Mouse (Mus musculus) intestine, postnatal 0 days (tissue): ENCODE results near the gene Tarsl2. TPM values are rescaled to one million over a fixed set of nuclear protein-coding genes. Genes with fewer than 3 reads are reported as not detected.

Source experiments
- ATAC-seq: fragments of 200-750 bp; cut with Nextera tagmentation; 2 replicates; pipeline ENCODE4 v1.8.0; 2017; ENCODE audit warnings: mild to moderate bottlenecking, moderate TSS enrichment, moderate library complexity
- H3K27ac ChIP-seq: fragments of 300-500 bp; sonication (generic); 2 replicates; pipeline ENCODE4 v1.5.1; 2014; ENCODE audit warnings: mild to moderate bottlenecking, low read depth, low read length, moderate library complexity
- H3K27me3 ChIP-seq: fragments of 300-500 bp; sonication (generic); replicated peaks from 2 replicates; pipeline ENCODE4 v1.6.1; 2014; ENCODE audit warnings: low read length, mixed read lengths; ENCODE audit not compliant: control insufficient read depth, insufficient read depth
- H3K36me3 ChIP-seq: fragments of 300-500 bp; sonication (generic); 2 replicates; pipeline ENCODE4 v1.6.1; 2014; ENCODE audit warnings: mild to moderate bottlenecking, moderate library complexity; ENCODE audit not compliant: control insufficient read depth, insufficient read depth
- H3K4me1 ChIP-seq: fragments of 300-500 bp; sonication (generic); replicated peaks from 2 replicates; pipeline ENCODE4 v1.6.1; 2014; ENCODE audit warnings: antibody characterized with exemption, low read length, mixed read lengths; ENCODE audit not compliant: control insufficient read depth, insufficient read depth
- H3K4me2 ChIP-seq: fragments of 300-500 bp; sonication (generic); replicated peaks from 2 replicates; pipeline ENCODE4 v1.6.1; 2014; ENCODE audit warnings: low read depth, mild to moderate bottlenecking, moderate library complexity
- H3K4me3 ChIP-seq: fragments of 300-500 bp; sonication (generic); 2 replicates; pipeline ENCODE4 v1.5.1; 2014; ENCODE audit warnings: low read depth, low read length
- H3K9ac ChIP-seq: fragments of 300-500 bp; sonication (generic); 2 replicates; pipeline ENCODE4 v1.6.1; 2014; ENCODE audit warnings: mild to moderate bottlenecking, low read depth, low read length
- H3K9me3 ChIP-seq: fragments of 300-500 bp; sonication (generic); 2 replicates; pipeline ENCODE4 v1.6.1; 2016; ENCODE audit warnings: mixed run types; ENCODE audit not compliant: control insufficient read depth
- CTCF ChIP-seq: sonication (generic); IDR thresholded peaks from 2 replicates; pipeline ENCODE4 v1.5.1; 2016; ENCODE audit warnings: low read depth, mild to moderate bottlenecking, control low read depth, antibody characterized with exemption, moderate library complexity
- WGBS: fragments of 180-500 bp; shearing (Covaris S2); extraction: QIAGEN DNeasy Blood & Tissue Kit; methylation state at CpG from one replicate; pipeline ENCODE4 v1.1.7; 2014; 5-methylcytosine and 5-hydroxymethylcytosine counted together
- polyA plus RNA-seq: library from polyadenylated mRNA; unstranded; fragments of >200 nt; fragmentation: Nextera tagmentation; extraction: Ambion mirVana; gene quantifications from 2 replicates; pipeline ENCODE4 v1.2.1, GENCODE M21; 2015

Gene Tarsl2
- polyA plus RNA-seq, 1 experiment from 2014 or later, result 3.8 TPM

DNA sequence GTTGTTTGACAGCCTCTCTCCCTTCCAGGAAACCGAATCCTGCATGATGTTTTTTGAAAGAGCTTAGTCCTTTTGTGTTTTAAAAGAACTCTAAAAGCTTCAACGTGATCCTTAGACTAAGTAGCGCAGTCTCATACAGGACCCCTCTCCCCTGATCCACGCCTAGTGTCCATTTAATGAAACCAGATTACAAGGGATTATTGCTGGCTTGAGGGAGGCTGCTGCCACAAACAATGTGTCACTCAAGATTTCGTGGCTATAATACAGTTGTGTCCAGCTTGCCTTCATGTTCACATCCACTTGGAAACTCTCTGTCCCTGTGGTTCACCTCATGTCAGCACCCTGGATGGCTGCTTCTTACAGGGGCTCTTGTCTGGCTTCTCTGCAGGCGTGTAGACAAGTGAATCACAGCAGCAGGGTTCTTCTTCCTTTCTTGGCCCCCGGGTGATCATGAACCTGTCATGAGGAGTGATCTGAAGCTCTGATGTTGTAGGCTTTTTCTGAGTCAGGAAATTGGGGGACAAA lies 8.3 kb upstream of the Tarsl2 start:
- Histone ChIP-seq H3K4me2 (no peak overlapping the region), H3K27ac (no peak overlapping the region), H3K4me1 (no peaks in the 10 kb centered on the region), H3K9ac (no peak overlapping the region), H3K9me3 (no peaks in the 10 kb centered on the region), H3K4me3 (no peak overlapping the region), H3K27me3 (no peaks in the 10 kb centered on the region), H3K36me3 (no peaks in the 10 kb centered on the region)
- 68% methylated on average over 7 of the region's 7 CpGs for WGBS
- no peak for TF ChIP-seq CTCF
- no peak for ATAC-seq

DNA sequence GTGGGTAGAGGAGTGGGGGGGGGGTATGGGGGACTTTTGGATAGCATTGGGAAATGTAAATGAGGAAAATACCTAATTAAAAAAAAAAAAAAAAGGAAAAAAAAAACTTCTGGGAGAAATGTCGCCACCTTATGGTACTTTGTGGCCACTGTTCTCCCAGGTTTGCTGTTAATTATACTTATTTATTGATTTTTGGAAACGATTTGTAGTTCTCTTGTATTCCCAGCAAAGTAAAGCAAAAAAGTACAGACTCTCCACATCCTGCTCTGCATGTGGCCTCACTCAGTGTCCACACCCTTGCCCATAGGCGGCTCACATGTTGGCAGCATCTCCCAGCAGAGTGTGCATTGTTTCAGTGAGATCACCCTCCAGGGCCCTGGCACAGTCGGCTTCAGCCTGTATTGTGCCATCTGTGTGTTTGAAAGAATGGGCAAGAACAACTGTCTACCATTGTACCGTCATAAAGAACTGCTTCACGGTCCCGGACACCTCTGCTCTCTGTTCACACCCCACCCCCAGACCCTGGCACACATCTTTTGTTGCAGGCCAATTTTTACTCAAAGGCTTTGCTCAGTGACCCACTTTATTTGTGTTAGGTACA lies 6.4 kb upstream of the Tarsl2 start:
- H3K4me1 ChIP-seq, result no peaks in the 10 kb centered on the region
- H3K9ac ChIP-seq, result no peak overlapping the region
- H3K9me3 ChIP-seq, result no peaks in the 10 kb centered on the region
- WGBS, result 70% methylated on average over 7 of the region's 7 CpGs
- no peak for ATAC-seq
- H3K27ac ChIP-seq, result no peak overlapping the region
- no peak overlapping the region for H3K4me2 ChIP-seq
- H3K4me3 ChIP-seq, result no peak overlapping the region
- peak; percentile 25 for TF ChIP-seq CTCF
- 0 out of 2 replicates have a peak, but pooled peaks cover 5% of the 10 kb centered on the region for H3K27me3 ChIP-seq
- no peaks in the 10 kb centered on the region for H3K36me3 ChIP-seq

DNA sequence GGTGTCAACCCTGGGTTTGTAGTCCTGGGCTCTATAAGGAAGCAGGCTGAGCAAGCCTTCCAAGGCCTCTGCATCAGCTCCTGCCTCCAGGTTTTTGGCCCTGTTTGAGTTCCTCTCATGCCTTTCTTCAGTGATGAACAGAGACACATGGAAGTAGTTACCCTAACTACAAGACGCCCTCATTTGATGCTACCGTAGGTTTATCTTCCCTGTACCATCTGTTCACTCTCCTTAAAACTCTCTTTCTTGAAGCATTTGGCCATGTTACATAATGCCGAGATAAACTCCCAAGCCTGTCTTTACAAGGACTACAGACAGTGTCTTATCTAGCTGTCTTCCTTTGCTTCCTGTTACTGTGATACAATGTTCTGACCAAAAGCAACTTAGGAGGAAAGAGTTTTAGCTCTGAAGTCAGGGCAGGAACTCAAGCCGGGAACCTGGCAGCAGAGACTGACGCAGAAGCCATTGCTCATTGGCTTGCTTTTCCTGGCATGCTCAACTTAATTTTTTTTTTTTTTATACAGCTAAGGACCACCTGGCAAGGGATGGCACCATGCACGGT lies 4.8 kb upstream of the Tarsl2 start:
- TF ChIP-seq CTCF, result no peak
- Histone ChIP-seq H3K9ac (no peak overlapping the region), H3K36me3 (no peaks in the 10 kb centered on the region), H3K27me3 (0 out of 2 replicates have a peak, but pooled peaks cover 5% of the 10 kb centered on the region), H3K9me3 (no peaks in the 10 kb centered on the region), H3K4me3 (no peak overlapping the region), H3K4me1 (no peaks in the 10 kb centered on the region), H3K27ac (no peak overlapping the region), H3K4me2 (no peak overlapping the region)
- no peak for ATAC-seq
- 69% methylated on average over 6 of the region's 6 CpGs for WGBS

DNA sequence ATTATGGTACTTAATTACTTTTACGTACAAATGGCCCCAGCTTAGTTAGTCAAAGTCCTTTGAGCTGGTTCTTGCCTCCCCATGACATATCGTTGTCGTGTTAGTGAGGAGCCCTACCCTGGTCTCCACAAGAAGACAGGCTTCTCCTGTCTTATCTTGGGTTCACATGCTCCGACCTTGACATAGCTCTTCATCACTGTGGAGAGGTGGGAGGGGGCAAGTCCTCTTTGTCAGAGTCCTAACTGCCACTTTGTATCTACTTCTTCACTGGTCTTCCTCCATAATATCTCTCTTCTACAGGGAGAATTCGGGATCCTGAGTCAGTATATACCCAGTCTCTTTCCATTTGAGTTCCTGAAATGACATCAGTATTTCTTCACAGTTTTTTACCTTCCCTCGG lies 4.0 kb upstream of the Tarsl2 start:
- WGBS, result 68% methylated on average over 6 of the region's 6 CpGs
- no peak for TF ChIP-seq CTCF
- Histone ChIP-seq H3K4me1 (no peaks in the 10 kb centered on the region), H3K27ac (no peak overlapping the region), H3K27me3 (0 out of 2 replicates have a peak, but pooled peaks cover 5% of the 10 kb centered on the region), H3K9ac (no peak overlapping the region), H3K36me3 (no peaks in the 10 kb centered on the region), H3K4me3 (no peak overlapping the region), H3K4me2 (no peak overlapping the region), H3K9me3 (no peaks in the 10 kb centered on the region)
- ATAC-seq, result no peak

DNA sequence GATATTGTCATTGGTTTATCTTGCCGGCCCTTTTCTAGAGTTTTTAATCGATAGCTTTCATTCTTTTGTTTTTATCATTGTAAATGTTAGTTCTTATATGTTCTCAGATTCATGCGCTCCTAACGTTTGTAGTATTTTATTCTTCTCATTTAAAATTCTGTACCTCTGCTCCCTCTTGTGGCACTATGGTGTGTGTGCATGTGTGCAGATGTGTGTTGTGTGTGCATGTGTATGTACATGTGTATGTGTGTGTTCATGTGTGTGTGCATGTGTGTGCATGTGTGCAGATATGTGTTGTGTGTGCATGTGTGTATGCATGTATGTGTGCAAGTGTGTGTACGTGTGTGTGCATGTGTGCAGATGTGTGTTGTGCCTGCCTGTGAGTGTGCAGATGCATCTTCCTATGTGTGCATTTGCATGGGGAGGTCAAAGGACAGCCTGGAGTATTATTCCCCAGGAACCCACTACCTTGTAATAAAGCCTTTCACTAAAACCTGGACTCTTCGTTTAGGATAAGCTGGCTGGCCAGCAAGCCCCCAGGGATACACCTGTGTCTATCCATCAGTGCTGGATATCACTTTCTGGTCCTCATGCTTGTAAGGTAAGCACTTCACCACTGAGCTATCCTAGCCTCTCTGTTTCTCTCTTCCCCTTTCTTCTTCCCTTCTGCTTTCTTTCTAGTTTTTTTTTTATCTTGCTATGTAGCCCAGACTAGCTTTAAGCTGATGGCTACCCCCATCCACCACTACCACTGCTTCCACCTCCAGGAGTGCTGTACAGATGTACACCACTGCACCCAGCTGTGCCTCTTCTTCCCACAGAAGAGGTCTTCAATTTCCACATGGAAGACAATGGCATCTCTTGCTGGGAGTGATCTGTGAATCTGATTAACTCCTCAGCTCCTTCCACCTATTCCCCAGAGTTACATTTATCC lies 2.1 kb upstream of the Tarsl2 start:
- WGBS, result 69% methylated on average over 6 of the region's 6 CpGs
- ATAC-seq, result no peak

More for the DNA sequence above, 2.1 kb upstream of the Tarsl2 start:
- Histone ChIP-seq H3K27ac (no peak overlapping the region), H3K9me3 (no peaks in the 10 kb centered on the region), H3K27me3 (0 out of 2 replicates have a peak, but pooled peaks cover 5% of the 10 kb centered on the region), H3K9ac (no peak overlapping the region), H3K4me3 (no peak overlapping the region), H3K4me1 (no peaks in the 10 kb centered on the region), H3K36me3 (0 out of 2 replicates have a peak, but pooled peaks cover 4% of the 10 kb centered on the region), H3K4me2 (no peak overlapping the region)
- peak; percentile 69 for TF ChIP-seq CTCF
